Mouse (Mus musculus) megakaryocyte, embryonic 14.5 days (primary cell): Measurements from ENCODE around the gene Baiap3.

ENCODE experiments used
- FLI1 ChIP-seq: IDR thresholded peaks from 2 replicates; pipeline ENCODE4 v1.6.1; 2012; ENCODE audit warnings: low read length, inconsistent platforms, mixed read lengths
- GATA1 ChIP-seq: IDR thresholded peaks from 3 replicates; pipeline ENCODE4 v1.6.1; 2012; ENCODE audit warnings: mixed read lengths, low read length, inconsistent platforms, borderline replicate concordance

- no peak for TF ChIP-seq GATA1
- TF ChIP-seq FLI1: no peak
Measured at GRCm38 (mm10) chr17:25272951-25273705, 17.0 kb upstream of the Baiap3 start.
